Comparison of ENCODE assay signal across 15 mouse cellular contexts in the genomic region with DNA sequence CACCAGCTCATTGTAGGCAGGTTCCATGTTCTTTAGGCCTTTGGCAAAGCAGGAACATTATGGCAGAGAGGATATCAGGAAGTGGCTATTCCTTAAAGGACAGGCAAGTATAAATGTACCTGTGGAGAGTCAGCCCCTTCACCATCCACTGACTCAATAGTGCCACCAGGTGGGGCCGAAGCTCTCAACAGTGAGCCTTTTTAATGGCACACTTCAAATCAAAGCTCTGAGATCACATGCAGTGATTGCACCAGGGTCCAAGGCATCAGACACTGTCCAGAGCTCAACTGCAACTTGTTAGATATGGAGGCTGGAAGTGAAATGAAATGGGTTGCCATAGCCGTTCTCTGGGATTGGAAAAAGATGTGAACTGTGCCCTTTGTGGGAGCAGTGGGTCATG. TPM values are rescaled to one million over a fixed set of nuclear protein-coding genes. Genes with fewer than 3 reads are reported as not detected.
DNase-seq lines count a peak whose midpoint lies in the region; ATAC-seq and TF ChIP-seq lines count a peak whose summit lies in the region.
"Not testable (repeated sequence)": the region's sequence is repeated elsewhere in the genome, so short reads cannot be mapped to it uniquely, and the experiment has no call there.
"Had no signal": no experiment of that assay in that cellular context is flagged by ENCODE, and none has a peak within 500 bp of the region (broad histone marks: within the 10 kb centered on the region; RNA-seq: fewer than 3 reads in every experiment).

No protein-coding gene starts in this region.

- H3K27ac ChIP-seq in liver, postnatal 0 days (ENCODE audit: low read depth), result not testable (repeated sequence)

- peaks cover 15% of the 10 kb centered on the region for H3K9me3 ChIP-seq in E14TG2a.4 (ENCODE audit: low read length)
- H3K9me3 ChIP-seq in liver, postnatal 0 days (ENCODE audit: low read length), result not testable (repeated sequence)

- not testable (repeated sequence) for H3K27me3 ChIP-seq in E14TG2a.4 (ENCODE audit: insufficient read depth, low read length); liver, postnatal 0 days (ENCODE audit: insufficient read depth, low read length)

- not testable (repeated sequence) for H3K9ac ChIP-seq in liver, postnatal 0 days (replicated peaks)

- not testable (repeated sequence) for H3K4me1 ChIP-seq in E14TG2a.4 (replicated peaks; ENCODE audit: low read depth, low read length); liver, postnatal 0 days (ENCODE audit: insufficient read depth)

- H3K4me3 ChIP-seq in E14TG2a.4 (replicated peaks; ENCODE audit: low read length); liver, postnatal 0 days (ENCODE audit: low read depth, low read length): not testable (repeated sequence)

- not testable (repeated sequence) for ATAC-seq in liver, postnatal 0 days

- not testable (repeated sequence) for H3K4me2 ChIP-seq in liver, postnatal 0 days (ENCODE audit: low read depth, low read length)

- not testable (repeated sequence) for TF ChIP-seq EP300 in liver, postnatal 0 days (IDR thresholded peaks at IDR 0.05; ENCODE audit: low read depth)

- DNase-seq in adrenal gland, adult 2 months, result peak; percentile 28
- peak; percentile 40 for DNase-seq in embryo, embryonic 10 days (ENCODE audit: low spot score)
- peak; percentile 5 for DNase-seq in hindlimb bud, embryonic 11.5 days (ENCODE audit: extremely low spot score, low read depth, low spot score)
- peak; percentile 51 to 61 for DNase-seq in kidney, postnatal 25 days
- DNase-seq in liver, postnatal 0 days, result peak; percentile 24
- peak; percentile 29 for DNase-seq in mesoderm, embryonic 11.5 days (ENCODE audit: low read depth, low spot score)
- DNase-seq in thymus, postnatal 25 days, result peak; percentile 5

- 60% methylated on average over 2 of the region's 2 CpGs for WGBS in liver, postnatal 0 days (ENCODE audit: insufficient replicate concordance)

- TF ChIP-seq CTCF in E14TG2a.4 (conservative IDR thresholded peaks at IDR 0.05; ENCODE audit: low read length), result peak; percentile 12; the same call in 1 of the 2 replicates
- TF ChIP-seq CTCF in liver, postnatal 0 days (IDR thresholded peaks at IDR 0.05; ENCODE audit: low read depth), result peak; percentile 51

- not testable (repeated sequence) for H3K36me3 ChIP-seq in E14TG2a.4 (ENCODE audit: insufficient read depth, low read length); liver, postnatal 0 days (replicated peaks; ENCODE audit: insufficient read depth, low read length)

RNA-seq across cellular contexts. Expression of a gene that starts 10.7 kb away (rescaled TPM):
- total RNA-seq in adrenal gland, adult 2 months (2021), result 10 to 100 TPM; 10.5 to 17.9 TPM
- 5.1 and 7.6 TPM in 2 replicates for polyA plus RNA-seq in adrenal gland, adult 2 months (2012; rRNA removed)
- 27.7 and 28.5 TPM in 2 replicates for polyA plus RNA-seq in liver, postnatal 0 days (2015; fragmentation: Nextera tagmentation; extraction: Ambion mirVana)

RNA-seq across cellular contexts. Expression of a gene that starts 20.5 kb away (rescaled TPM):
- total RNA-seq in adrenal gland, adult 2 months (2021), result under 1 TPM; 0.14 to 0.29 TPM
- 0.07 and 0.11 TPM in 2 replicates for polyA plus RNA-seq in adrenal gland, adult 2 months (2012; rRNA removed)
- 0.08 and 0.19 TPM in 2 replicates for polyA plus RNA-seq in liver, postnatal 0 days (2015; fragmentation: Nextera tagmentation; extraction: Ambion mirVana)
- polyA plus RNA-seq: embryonic facial prominence, embryonic 12.5 days; forebrain, embryonic 10.5 days; heart, embryonic 13.5 days; intestine, embryonic 16.5 days; liver, embryonic 13.5 days had no signal

RNA-seq across cellular contexts. Expression of a gene that starts 42.2 kb away (rescaled TPM):
- 1 to 10 TPM; 4.8 to 6.5 TPM for total RNA-seq in adrenal gland, adult 2 months (2021)
- 8.9 and 9.5 TPM in 2 replicates for polyA plus RNA-seq in adrenal gland, adult 2 months (2012; rRNA removed)
- polyA plus RNA-seq in liver, postnatal 0 days (2015; fragmentation: Nextera tagmentation; extraction: Ambion mirVana), result 28.8 and 29.4 TPM in 2 replicates
- total RNA-seq: hematopoietic stem cell, adult 5-6 weeks had no signal
- polyA plus RNA-seq: embryonic facial prominence, embryonic 12.5 days; forebrain, embryonic 10.5 days; heart, embryonic 13.5 days had no signal

RNA-seq across cellular contexts. Expression of a gene that starts 50.4 kb away (rescaled TPM):
- 1 to 10 TPM; 1.8 to 2.7 TPM for total RNA-seq in adrenal gland, adult 2 months (2021)
- polyA plus RNA-seq in adrenal gland, adult 2 months (2012; rRNA removed), result 0.50 and 1.2 TPM in 2 replicates
- polyA plus RNA-seq in liver, postnatal 0 days (2015; fragmentation: Nextera tagmentation; extraction: Ambion mirVana), result 2.3 and 2.9 TPM in 2 replicates

RNA-seq across cellular contexts. Expression of a gene that starts 55.1 kb away (rescaled TPM):
- under 1 TPM in 1 of 2 experiments, not detected in 1; 0.29 TPM for total RNA-seq in adrenal gland, adult 2 months (2021)
- not detected in 2 replicates for polyA plus RNA-seq in adrenal gland, adult 2 months (2012; rRNA removed)
- not detected in 2 replicates for polyA plus RNA-seq in liver, postnatal 0 days (2015; fragmentation: Nextera tagmentation; extraction: Ambion mirVana)
- total RNA-seq: hematopoietic stem cell, adult 5-6 weeks; left cerebral cortex, postnatal 14 days had no signal
- polyA plus RNA-seq: embryonic facial prominence, embryonic 12.5 days; heart, embryonic 13.5 days; intestine, embryonic 16.5 days; liver, embryonic 13.5 days had no signal

Comparison
In these comparisons a context has a peak if more than half of its experiments do, and no peak if none do; other contexts are left out.
1. DNase-seq: peak in every context shown above with its lines; median percentile 56 in kidney, postnatal 25 days; 40 in embryo, embryonic 10 days; 29 in mesoderm, embryonic 11.5 days; 28 in adrenal gland, adult 2 months; 24 in liver, postnatal 0 days; 5 in hindlimb bud, embryonic 11.5 days; 5 in thymus, postnatal 25 days.